Mouse (Mus musculus): Measurements from ENCODE around the gene Gm43552.

DNA sequence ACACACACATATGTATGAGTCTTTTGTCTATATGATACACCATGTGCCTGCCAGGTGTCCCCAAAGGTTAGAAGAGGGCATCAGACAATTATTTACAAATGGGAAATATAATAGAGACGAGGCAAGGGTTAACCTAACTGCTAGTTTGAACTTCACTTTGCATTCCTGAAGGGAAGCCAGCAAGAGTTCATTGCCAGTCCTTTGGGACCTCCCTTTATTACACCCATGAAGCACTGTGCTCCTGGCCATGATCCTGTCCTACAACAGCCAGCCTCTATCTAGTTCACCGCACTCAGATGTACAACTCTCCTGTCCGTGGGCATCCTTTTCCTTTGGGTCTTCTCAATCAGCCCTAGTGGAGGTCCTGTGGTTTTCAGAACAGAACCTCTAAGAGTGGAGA, 20.9 kb upstream of the Gm43552 start:
- no peak for TF ChIP-seq CTCF (IDR thresholded peaks at IDR 0.05; ENCODE audit: low read depth)
- no peak for TF ChIP-seq EP300 (IDR thresholded peaks at IDR 0.05; ENCODE audit: low read depth)
